Mouse (Mus musculus): ENCODE results near the gene Ccl21b. TPM values are rescaled to one million over a fixed set of nuclear protein-coding genes. Genes with fewer than 3 reads are reported as not detected.
"Not testable (repeated sequence)": the region's sequence is repeated elsewhere in the genome, so short reads cannot be mapped to it uniquely, and the experiment has no call there.

Ccl21b gene
- 1.0 TPM in 1 of 2 replicates, not detected in the other for polyA plus RNA-seq (2015; fragmentation: Nextera tagmentation; extraction: Ambion mirVana)

GRCm38 (mm10) chr4:42255467-42255866, at the start of gene Ccl21b:
Gene Ccl21b (plus strand): TSS chr4:42255767.
- H3K4me2 ChIP-seq (ENCODE audit: low read depth, low read length); H3K9ac ChIP-seq (ENCODE audit: low read length); ATAC-seq (ENCODE audit: low read depth); H3K27me3 ChIP-seq (ENCODE audit: control insufficient read depth, insufficient read depth, low read depth, low read length); H3K36me3 ChIP-seq (ENCODE audit: control insufficient read depth, insufficient read depth, low read length); H3K27ac ChIP-seq (ENCODE audit: low read length); H3K4me3 ChIP-seq (ENCODE audit: low read length); H3K9me3 ChIP-seq (ENCODE audit: control insufficient read depth, low read length); H3K4me1 ChIP-seq (replicated peaks; ENCODE audit: control insufficient read depth, insufficient read depth, low read length): not testable (repeated sequence)
- no CpG with 5 or more reads among the region's 5 CpGs for WGBS

DNA sequence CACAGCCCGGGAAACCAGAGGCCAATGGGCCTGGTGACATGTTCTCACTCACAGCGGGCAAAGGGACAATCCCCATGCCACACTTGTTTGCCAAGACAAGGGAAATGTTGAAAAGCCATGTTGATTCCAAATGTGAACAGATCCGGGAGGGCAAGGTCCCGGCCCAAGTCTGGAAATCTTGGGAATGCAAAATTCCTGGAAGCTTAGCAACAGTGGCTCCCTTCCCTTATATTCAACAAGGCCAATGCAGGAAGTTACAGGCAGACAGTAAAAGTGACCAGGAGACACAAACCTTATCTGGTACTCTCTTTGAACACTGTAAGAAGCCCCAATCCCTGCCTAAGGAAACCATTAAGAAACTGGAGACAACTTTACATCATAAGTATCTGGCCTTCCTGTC, 15.2 kb upstream of the Ccl21b start, which contains the start of gene Gm10600:
Gm10600 (plus strand) TSS at position 301 of the 400 bp plus-strand sequence.
- H3K36me3 ChIP-seq (ENCODE audit: control insufficient read depth, insufficient read depth, low read length); H3K4me3 ChIP-seq (ENCODE audit: low read length); H3K9ac ChIP-seq (ENCODE audit: low read length); H3K9me3 ChIP-seq (ENCODE audit: control insufficient read depth, low read length); ATAC-seq (ENCODE audit: low read depth); H3K4me2 ChIP-seq (ENCODE audit: low read depth, low read length); H3K27me3 ChIP-seq (ENCODE audit: control insufficient read depth, insufficient read depth, low read depth, low read length); H3K4me1 ChIP-seq (replicated peaks; ENCODE audit: control insufficient read depth, insufficient read depth, low read length); H3K27ac ChIP-seq (ENCODE audit: low read length): not testable (repeated sequence)
- WGBS, result no CpG with 5 or more reads among the region's 4 CpGs

DNA sequence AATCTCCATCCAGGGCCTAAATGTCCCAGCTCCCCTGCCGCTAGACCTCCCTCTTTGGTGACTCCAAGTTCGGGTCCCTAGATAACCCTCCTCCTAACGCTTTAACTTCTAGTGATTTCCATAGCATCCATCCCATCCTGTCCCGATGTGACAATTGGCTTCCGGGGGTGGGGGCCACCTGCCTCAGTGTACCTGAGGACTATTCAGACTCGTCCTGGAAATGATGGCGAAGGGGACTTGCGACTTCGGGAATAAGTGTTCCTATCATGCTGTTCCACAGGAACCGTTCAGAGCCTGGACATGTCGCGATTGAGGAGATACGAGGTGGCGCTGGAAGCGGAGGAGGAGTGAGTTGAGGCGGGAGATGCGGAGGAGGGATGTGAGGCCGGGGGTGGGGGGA, 38.4 kb downstream of the Ccl21b start, which contains the start of gene Gm21953:
Gm21953 (plus strand) TSS at position 301 of the 400 bp plus-strand sequence.
- not testable (repeated sequence) for H3K27me3 ChIP-seq (ENCODE audit: control insufficient read depth, insufficient read depth, low read depth, low read length); H3K4me2 ChIP-seq (ENCODE audit: low read depth, low read length); ATAC-seq (ENCODE audit: low read depth); H3K4me3 ChIP-seq (ENCODE audit: low read length); H3K9me3 ChIP-seq (ENCODE audit: control insufficient read depth, low read length); H3K4me1 ChIP-seq (replicated peaks; ENCODE audit: control insufficient read depth, insufficient read depth, low read length); H3K9ac ChIP-seq (ENCODE audit: low read length); H3K36me3 ChIP-seq (ENCODE audit: control insufficient read depth, insufficient read depth, low read length); H3K27ac ChIP-seq (ENCODE audit: low read length)
- no CpG with 5 or more reads among the region's 18 CpGs for WGBS

Other genes with a start within 250 kb of the Ccl21b start
- not detected in 2 replicates for gene Gm21093, start 221.0 kb upstream of the Ccl21b start, polyA plus RNA-seq (2015; fragmentation: Nextera tagmentation; extraction: Ambion mirVana)
- not detected in 2 replicates for gene Gm3893, start 164.6 kb upstream of the Ccl21b start, polyA plus RNA-seq (2015; fragmentation: Nextera tagmentation; extraction: Ambion mirVana)
- 21.7 TPM in 1 of 2 replicates, not detected in the other for gene Gm13304, start 140.9 kb upstream of the Ccl21b start, polyA plus RNA-seq (2015; fragmentation: Nextera tagmentation; extraction: Ambion mirVana)
- 0.65 TPM in 1 of 2 replicates, not detected in the other for gene Gm13306, start 102.3 kb upstream of the Ccl21b start, polyA plus RNA-seq (2015; fragmentation: Nextera tagmentation; extraction: Ambion mirVana)
- 0.21 and 0.80 TPM in 2 replicates for gene Gm13305, start 87.2 kb upstream of the Ccl21b start, polyA plus RNA-seq (2015; fragmentation: Nextera tagmentation; extraction: Ambion mirVana)
- gene Gm10600, start 15.1 kb upstream of the Ccl21b start, polyA plus RNA-seq (2015; fragmentation: Nextera tagmentation; extraction: Ambion mirVana), result not detected in 2 replicates
- gene Gm21953, start 38.5 kb downstream of the Ccl21b start, polyA plus RNA-seq (2015; fragmentation: Nextera tagmentation; extraction: Ambion mirVana), result not detected in 2 replicates
- gene Fam205a3, start 62.6 kb downstream of the Ccl21b start, polyA plus RNA-seq (2015; fragmentation: Nextera tagmentation; extraction: Ambion mirVana), result 0.15 TPM in 1 of 2 replicates, not detected in the other
- gene Gm21586, start 183.6 kb downstream of the Ccl21b start, polyA plus RNA-seq (2015; fragmentation: Nextera tagmentation; extraction: Ambion mirVana), result not detected in 2 replicates
- gene Gm2163, start 211.0 kb downstream of the Ccl21b start, polyA plus RNA-seq (2015; fragmentation: Nextera tagmentation; extraction: Ambion mirVana), result 0.08 TPM in 1 of 2 replicates, not detected in the other